Mouse (Mus musculus): ENCODE results near the gene Gtf2ird1.

The Gtf2ird1 gene

DNA sequence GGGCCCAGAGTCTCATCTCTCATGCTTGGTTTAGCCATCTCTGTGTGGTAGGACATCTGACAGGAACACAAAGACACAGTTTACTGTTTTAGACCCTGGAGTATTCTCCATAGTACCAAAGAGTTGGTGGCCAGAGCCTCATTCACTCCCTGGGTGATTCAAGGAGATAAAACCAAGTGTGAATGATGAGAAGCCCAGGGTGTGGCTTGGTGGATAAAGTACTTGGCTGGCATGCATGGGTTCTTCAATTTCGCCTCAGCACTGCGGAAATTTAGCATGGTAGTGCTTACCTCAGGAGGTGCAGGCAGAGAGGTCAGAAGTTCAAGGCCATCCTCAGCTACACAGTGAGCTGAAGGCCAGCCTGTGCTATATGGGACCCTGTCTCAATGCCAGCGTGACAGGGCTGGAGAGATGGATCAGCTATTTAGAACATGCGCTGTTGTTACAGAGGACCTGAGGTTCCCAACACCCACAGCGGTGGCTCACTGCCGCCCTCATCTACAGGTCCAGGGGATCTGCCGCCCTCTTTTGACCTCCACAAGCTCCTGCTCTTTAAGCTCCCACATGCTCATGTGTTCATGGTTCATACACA, 13.1 kb upstream of the Gtf2ird1 start:
- peaks cover 35% of the 10 kb centered on the region for H3K4me1 ChIP-seq (replicated peaks; ENCODE audit: low read depth, low read length)
- H3K27me3 ChIP-seq (ENCODE audit: insufficient read depth, low read length): peaks cover 2% of the 10 kb centered on the region; the same call in 1 of the 2 replicates

DNA sequence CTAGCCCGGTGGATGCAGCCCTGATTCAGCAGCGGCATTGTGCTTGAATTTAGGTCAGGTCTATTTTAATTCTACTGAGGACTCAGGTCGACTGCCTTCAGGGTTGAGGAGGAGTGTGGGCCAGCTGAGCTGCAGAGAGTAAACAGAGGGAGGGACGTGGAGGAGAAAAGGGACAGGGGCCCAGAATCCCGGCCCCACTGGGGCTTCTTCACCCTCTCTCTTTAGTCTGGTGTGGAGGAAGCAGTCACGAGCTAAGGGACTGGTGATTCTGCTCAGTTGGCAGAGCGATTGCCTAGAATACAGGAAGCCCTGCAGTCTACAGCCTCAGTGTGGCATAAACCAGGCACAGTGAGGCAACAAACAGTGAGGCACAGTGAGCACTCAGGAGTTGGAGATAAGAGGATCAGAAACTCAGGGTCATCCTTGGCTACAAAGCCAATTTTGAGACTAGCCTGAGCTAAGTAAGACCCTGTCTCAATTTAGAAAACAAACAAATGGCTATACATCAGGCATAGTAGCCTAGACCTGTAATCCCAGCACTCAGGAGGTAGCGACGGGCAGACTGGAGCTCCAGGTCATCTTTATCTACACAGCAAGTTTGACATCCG, 11.7 kb upstream of the Gtf2ird1 start:
- Histone ChIP-seq H3K36me3 (ENCODE audit: insufficient read depth, low read length) (no peaks in the 10 kb centered on the region), H3K9me3 (ENCODE audit: low read length) (no peaks in the 10 kb centered on the region), H3K27me3 (ENCODE audit: insufficient read depth, low read length) (peaks cover 2% of the 10 kb centered on the region; the same call in 1 of the 2 replicates), H3K4me1 (replicated peaks; ENCODE audit: low read depth, low read length) (peaks cover 35% of the 10 kb centered on the region), H3K4me3 (replicated peaks; ENCODE audit: low read length) (no peak overlapping the region)
- no peak for TF ChIP-seq POU5F1 (IDR thresholded peaks at IDR 0.05; ENCODE audit: borderline replicate concordance, low read length)
- no peak for TF ChIP-seq NANOG (IDR thresholded peaks at IDR 0.05; ENCODE audit: borderline replicate concordance, low read length)
- no peak for TF ChIP-seq CTCF (conservative IDR thresholded peaks at IDR 0.05; ENCODE audit: low read length)

More for the DNA sequence above, 13.1 kb upstream of the Gtf2ird1 start:
- Histone ChIP-seq H3K9me3 (ENCODE audit: low read length) (peaks cover under 1% of the 10 kb centered on the region; the same call in 1 of the 2 replicates), H3K36me3 (ENCODE audit: insufficient read depth, low read length) (no peaks in the 10 kb centered on the region), H3K4me3 (replicated peaks; ENCODE audit: low read length) (no peak overlapping the region)
- TF ChIP-seq CTCF (conservative IDR thresholded peaks at IDR 0.05; ENCODE audit: low read length): no peak
- TF ChIP-seq NANOG (IDR thresholded peaks at IDR 0.05; ENCODE audit: borderline replicate concordance, low read length): no peak
- TF ChIP-seq POU5F1 (IDR thresholded peaks at IDR 0.05; ENCODE audit: borderline replicate concordance, low read length): no peak

DNA sequence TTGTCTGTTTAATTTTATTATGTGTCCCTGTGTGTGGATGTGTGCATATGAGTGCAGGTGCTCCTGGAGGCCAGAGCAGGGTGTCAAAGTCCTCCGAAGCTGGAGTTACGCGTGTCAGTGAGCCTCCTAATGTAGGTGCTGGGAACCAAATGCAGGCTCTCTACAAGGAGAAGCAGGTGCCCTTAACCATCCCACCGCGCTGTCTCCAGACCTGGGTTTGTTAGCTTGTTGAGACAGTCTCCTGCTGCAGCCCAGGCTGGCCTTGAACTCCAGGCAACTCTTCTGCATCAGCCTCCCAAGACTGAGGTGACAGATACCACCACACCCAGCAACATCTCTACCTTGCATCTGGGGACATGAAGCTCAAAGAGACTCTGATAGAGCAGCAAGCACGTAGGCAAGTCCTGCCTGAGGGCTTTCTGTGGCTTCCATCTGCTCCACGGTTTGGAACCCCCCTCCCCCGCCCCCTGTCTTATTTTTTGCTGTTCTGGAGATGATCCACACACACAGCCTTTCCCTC, 10.6 kb upstream of the Gtf2ird1 start:
- no peaks in the 10 kb centered on the region for H3K36me3 ChIP-seq (ENCODE audit: insufficient read depth, low read length)
- H3K27me3 ChIP-seq (ENCODE audit: insufficient read depth, low read length): peaks cover 2% of the 10 kb centered on the region; the same call in 1 of the 2 replicates
- H3K9me3 ChIP-seq (ENCODE audit: low read length): no peaks in the 10 kb centered on the region
- TF ChIP-seq CTCF (conservative IDR thresholded peaks at IDR 0.05; ENCODE audit: low read length): no peak
- TF ChIP-seq NANOG (IDR thresholded peaks at IDR 0.05; ENCODE audit: borderline replicate concordance, low read length): no peak
- no peak for TF ChIP-seq POU5F1 (IDR thresholded peaks at IDR 0.05; ENCODE audit: borderline replicate concordance, low read length)
- H3K4me1 ChIP-seq (replicated peaks; ENCODE audit: low read depth, low read length): peaks cover 43% of the 10 kb centered on the region
- 0 out of 2 replicates have a peak overlapping the region, but pooled peaks have one; percentile 13 for H3K4me3 ChIP-seq (replicated peaks; ENCODE audit: low read length)

DNA sequence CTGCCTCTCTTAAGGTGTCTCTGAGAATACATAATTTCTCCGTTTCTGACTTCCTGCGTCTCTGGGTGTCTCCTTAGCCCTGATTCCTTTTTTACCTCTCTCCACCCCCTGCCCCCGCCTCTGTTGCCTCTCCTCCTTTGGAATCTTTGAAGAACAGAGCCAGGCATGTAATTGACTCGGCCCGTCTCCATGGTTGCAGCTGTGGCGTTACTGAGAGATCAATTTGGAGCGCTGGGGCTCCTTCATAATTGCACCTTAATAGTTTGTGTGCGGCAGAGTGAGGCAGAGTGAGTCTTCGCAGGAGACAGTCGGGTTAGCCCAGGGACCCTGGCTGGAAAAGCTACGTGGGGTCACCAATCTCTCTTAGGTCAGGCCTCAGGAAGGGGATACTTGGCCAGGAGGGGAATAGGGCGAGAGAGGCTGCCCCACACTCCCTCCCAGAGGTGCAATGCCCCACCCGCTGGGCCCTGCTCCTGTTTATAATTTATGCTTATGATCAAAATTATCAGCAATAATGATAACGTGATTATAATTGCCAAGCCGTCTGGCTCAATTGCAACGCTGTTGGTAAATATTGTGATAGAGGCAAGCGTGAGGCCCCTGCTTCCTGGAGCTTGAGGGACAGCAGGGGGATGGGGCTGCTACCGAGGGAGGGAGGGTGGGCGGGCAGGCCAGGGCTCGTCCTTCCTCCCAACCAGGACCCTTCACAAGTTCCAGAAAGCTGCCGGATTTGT, 9.9 kb upstream of the Gtf2ird1 start:
- peak overlapping the region; percentile 43 for H3K4me3 ChIP-seq (replicated peaks; ENCODE audit: low read length)
- TF ChIP-seq POU5F1 (IDR thresholded peaks at IDR 0.05; ENCODE audit: borderline replicate concordance, low read length) (no peak), NANOG (IDR thresholded peaks at IDR 0.05; ENCODE audit: borderline replicate concordance, low read length) (no peak), CTCF (conservative IDR thresholded peaks at IDR 0.05; ENCODE audit: low read length) (no peak)
- H3K36me3 ChIP-seq (ENCODE audit: insufficient read depth, low read length): no peaks in the 10 kb centered on the region
- H3K27me3 ChIP-seq (ENCODE audit: insufficient read depth, low read length): peaks cover 2% of the 10 kb centered on the region; the same call in 1 of the 2 replicates
- H3K4me1 ChIP-seq (replicated peaks; ENCODE audit: low read depth, low read length): peaks cover 46% of the 10 kb centered on the region
- no peaks in the 10 kb centered on the region for H3K9me3 ChIP-seq (ENCODE audit: low read length)

DNA sequence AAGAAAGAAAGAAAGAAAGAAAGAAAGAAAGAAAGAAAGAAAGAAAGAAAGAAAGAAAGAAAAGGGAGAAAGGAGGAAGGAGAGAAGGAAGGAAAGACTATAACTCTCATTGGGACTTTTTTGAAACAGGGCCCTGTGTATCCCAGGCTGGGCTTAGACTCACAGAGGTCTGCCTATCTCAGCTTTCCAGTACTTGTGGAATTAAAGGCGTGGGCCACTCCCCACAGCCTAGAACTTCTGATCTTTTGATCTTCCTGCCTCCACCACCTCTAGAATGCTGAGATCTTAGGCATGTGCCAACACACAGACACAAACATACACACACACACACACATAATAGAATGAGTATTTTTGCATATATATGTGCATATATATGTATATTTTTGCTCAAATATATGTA, 8.7 kb upstream of the Gtf2ird1 start:
- Histone ChIP-seq H3K4me1 (replicated peaks; ENCODE audit: low read depth, low read length) (peaks cover 46% of the 10 kb centered on the region), H3K9me3 (ENCODE audit: low read length) (no peaks in the 10 kb centered on the region), H3K4me3 (replicated peaks; ENCODE audit: low read length) (no peak overlapping the region), H3K27me3 (ENCODE audit: insufficient read depth, low read length) (peaks cover 4% of the 10 kb centered on the region; the same call in 1 of the 2 replicates), H3K36me3 (ENCODE audit: insufficient read depth, low read length) (no peaks in the 10 kb centered on the region)
- TF ChIP-seq NANOG (IDR thresholded peaks at IDR 0.05; ENCODE audit: borderline replicate concordance, low read length): no peak
- TF ChIP-seq CTCF (conservative IDR thresholded peaks at IDR 0.05; ENCODE audit: low read length): no peak
- TF ChIP-seq POU5F1 (IDR thresholded peaks at IDR 0.05; ENCODE audit: borderline replicate concordance, low read length): no peak

DNA sequence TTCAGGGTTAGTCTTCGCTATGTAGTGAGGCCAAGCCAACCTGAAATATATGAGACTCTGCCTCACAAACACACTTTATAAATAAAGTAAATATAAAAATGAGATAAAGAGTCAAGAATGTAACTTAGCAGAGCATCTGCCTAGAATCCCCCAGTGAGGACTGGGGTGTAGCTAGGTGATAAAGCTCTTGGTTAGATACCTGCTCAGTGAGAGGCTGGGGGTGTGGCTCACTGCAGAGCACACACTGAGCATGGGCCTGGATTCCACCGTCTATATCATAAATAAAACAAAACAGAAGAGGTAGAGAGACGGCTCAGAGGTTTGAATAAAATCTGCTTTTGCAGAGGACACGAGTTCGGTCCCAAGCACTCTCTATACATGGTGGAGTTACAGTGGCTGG, 7.7 kb upstream of the Gtf2ird1 start:
- Histone ChIP-seq H3K4me3 (replicated peaks; ENCODE audit: low read length) (no peak overlapping the region), H3K27me3 (ENCODE audit: insufficient read depth, low read length) (peaks cover 5% of the 10 kb centered on the region; the same call in 1 of the 2 replicates), H3K4me1 (replicated peaks; ENCODE audit: low read depth, low read length) (peaks cover 39% of the 10 kb centered on the region), H3K9me3 (ENCODE audit: low read length) (no peaks in the 10 kb centered on the region), H3K36me3 (ENCODE audit: insufficient read depth, low read length) (no peaks in the 10 kb centered on the region)
- no peak for TF ChIP-seq NANOG (IDR thresholded peaks at IDR 0.05; ENCODE audit: borderline replicate concordance, low read length)
- no peak for TF ChIP-seq CTCF (conservative IDR thresholded peaks at IDR 0.05; ENCODE audit: low read length)
- TF ChIP-seq POU5F1 (IDR thresholded peaks at IDR 0.05; ENCODE audit: borderline replicate concordance, low read length): no peak

DNA sequence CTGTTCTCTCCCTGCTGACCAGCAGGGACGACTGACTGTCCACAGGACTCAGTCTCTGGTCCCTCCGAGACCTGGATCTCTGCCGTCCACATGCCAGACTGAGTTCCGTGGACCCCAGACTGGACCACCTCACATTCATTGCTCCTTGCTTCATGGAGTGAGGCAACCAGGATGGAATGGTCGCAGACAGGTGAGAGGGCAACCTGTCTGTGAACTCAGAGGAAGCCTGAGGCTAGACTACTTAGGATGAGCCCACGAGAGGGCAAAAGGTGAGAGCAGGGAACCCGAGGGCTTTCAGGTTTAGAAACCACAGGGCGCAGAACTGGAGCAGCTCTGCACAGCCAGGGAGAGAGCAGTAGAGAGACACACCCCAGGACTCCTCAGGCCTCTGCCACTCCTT, 6.2 kb upstream of the Gtf2ird1 start:
- Histone ChIP-seq H3K9me3 (ENCODE audit: low read length) (no peaks in the 10 kb centered on the region), H3K27me3 (ENCODE audit: insufficient read depth, low read length) (0 out of 2 replicates have a peak, but pooled peaks cover 2% of the 10 kb centered on the region), H3K4me3 (replicated peaks; ENCODE audit: low read length) (peak overlapping the region; percentile 35; the same call in 1 of the 2 replicates), H3K4me1 (replicated peaks; ENCODE audit: low read depth, low read length) (peaks cover 36% of the 10 kb centered on the region), H3K36me3 (ENCODE audit: insufficient read depth, low read length) (no peaks in the 10 kb centered on the region)
- TF ChIP-seq POU5F1 (IDR thresholded peaks at IDR 0.05; ENCODE audit: borderline replicate concordance, low read length): no peak
- no peak for TF ChIP-seq CTCF (conservative IDR thresholded peaks at IDR 0.05; ENCODE audit: low read length)

DNA sequence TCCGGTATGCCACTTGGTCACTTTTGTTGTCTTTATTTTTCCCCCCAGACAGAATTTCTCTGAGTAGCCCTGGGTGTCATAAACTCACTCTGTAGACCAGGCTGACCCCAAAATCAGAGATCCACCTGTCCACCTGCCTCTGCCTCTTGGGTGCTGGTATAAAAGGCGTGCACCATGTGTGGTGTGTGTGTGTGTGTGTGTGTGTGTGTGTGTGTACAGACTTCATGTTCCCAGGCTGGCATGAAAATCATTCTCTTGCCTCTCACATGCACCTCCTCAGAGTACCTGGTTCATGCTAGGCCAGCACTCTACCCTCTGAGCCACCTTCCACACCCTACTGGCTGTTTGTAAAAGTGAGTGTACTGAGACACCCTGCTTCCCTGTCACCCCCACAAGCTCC, 5.8 kb upstream of the Gtf2ird1 start:
- TF ChIP-seq POU5F1 (IDR thresholded peaks at IDR 0.05; ENCODE audit: borderline replicate concordance, low read length) (no peak), NANOG (IDR thresholded peaks at IDR 0.05; ENCODE audit: borderline replicate concordance, low read length) (no peak), CTCF (conservative IDR thresholded peaks at IDR 0.05; ENCODE audit: low read length) (no peak)
- no peaks in the 10 kb centered on the region for H3K36me3 ChIP-seq (ENCODE audit: insufficient read depth, low read length)
- H3K9me3 ChIP-seq (ENCODE audit: low read length): no peaks in the 10 kb centered on the region
- H3K4me3 ChIP-seq (replicated peaks; ENCODE audit: low read length): no peak overlapping the region
- 0 out of 2 replicates have a peak, but pooled peaks cover 2% of the 10 kb centered on the region for H3K27me3 ChIP-seq (ENCODE audit: insufficient read depth, low read length)
- peaks cover 39% of the 10 kb centered on the region for H3K4me1 ChIP-seq (replicated peaks; ENCODE audit: low read depth, low read length)
